Mouse (Mus musculus) gastrocnemius, postnatal 10 days (tissue): Measurements from ENCODE around the gene Klhl26. TPM values are rescaled to one million over a fixed set of nuclear protein-coding genes. Genes with fewer than 3 reads are reported as not detected.
"Not testable (repeated sequence)": the region's sequence is repeated elsewhere in the genome, so short reads cannot be mapped to it uniquely, and the experiment has no call there.

Source experiments
- DNase-seq: peaks from one replicate; pipeline ENCODE4 v3.0.0; 2021; ENCODE audit warnings: mixed read lengths
- long read RNA-seq, 2 experiments: library from polyadenylated mRNA; stranded (forward); transcript quantifications; one replicate each; pipeline ENCODE4 v2.0.0; 2021
- total RNA-seq, 2 experiments: library from RNA; stranded (reverse); gene quantifications; 2 replicates each; pipeline ENCODE4 v1.2.3; 2021

Klhl26 gene
- total RNA-seq: 1 to 10 TPM; 6.3 to 7.4 TPM
- long read RNA-seq, experiment 1, transcript Klhl26-201 (3 exons, 2,991 nt): major isoform, 14 of 30 reads
- long read RNA-seq, experiment 1, partial matches to known transcripts: 1 of 30 reads
- long read RNA-seq, experiment 1, other reads (novel, unspliced or antisense): 10 of 30 reads
- long read RNA-seq, experiment 2, transcript Klhl26-201 (3 exons, 2,991 nt): major isoform, 9 of 20 reads
- long read RNA-seq, experiment 2, partial matches to known transcripts: 0 of 20 reads
- long read RNA-seq, experiment 2, other reads (novel, unspliced or antisense): 8 of 20 reads

DNA sequence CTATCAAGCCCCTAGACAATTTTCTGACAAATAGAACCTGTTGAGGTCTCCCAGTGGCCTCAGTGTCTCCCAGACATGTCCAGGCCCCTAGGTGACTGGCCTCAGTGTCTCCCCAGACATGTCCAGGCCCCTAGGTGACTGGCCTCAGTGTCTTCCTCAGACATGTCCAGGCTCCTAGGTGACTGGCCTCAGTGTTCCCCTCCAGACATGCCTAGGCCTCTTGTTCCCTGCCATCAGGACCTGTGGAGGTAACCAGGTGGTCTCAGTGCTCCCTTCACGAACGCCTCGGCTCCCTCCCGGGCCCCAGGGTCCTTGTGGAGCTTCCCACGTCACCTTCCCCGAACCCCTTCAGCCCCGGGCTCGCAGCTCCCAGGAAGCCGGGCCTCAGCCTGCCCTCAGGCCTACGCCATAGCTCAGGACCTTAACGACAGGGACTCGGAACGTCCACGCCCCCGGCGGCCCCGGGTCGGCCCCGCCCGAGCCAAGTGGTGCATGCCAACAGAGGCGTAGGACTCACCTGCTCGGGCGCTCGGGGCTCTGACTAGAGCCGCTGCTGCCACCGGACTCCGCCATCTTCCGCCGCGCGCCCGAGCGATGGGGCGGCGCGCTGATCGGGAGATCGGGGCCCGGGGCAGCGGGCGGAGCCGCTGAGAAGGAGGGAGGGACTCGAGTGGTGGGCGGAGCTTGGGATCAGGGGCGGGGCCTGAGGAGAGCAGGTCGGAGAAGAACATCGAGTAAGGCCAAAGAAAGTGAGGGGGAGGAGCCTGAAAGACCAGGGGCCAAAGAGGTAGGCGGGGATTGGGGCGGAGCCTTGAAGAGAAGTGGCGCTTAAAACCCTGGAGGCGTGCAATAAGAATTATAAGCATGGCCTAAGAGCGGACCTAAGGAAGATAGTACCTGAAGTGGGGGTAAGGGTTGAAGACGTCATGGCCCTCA is at the start of gene Klhl26:
TSS of gene Klhl26 (minus strand) at position 636 of the 936 bp plus-strand sequence.
- DNase-seq: peak; percentile 94

DNA sequence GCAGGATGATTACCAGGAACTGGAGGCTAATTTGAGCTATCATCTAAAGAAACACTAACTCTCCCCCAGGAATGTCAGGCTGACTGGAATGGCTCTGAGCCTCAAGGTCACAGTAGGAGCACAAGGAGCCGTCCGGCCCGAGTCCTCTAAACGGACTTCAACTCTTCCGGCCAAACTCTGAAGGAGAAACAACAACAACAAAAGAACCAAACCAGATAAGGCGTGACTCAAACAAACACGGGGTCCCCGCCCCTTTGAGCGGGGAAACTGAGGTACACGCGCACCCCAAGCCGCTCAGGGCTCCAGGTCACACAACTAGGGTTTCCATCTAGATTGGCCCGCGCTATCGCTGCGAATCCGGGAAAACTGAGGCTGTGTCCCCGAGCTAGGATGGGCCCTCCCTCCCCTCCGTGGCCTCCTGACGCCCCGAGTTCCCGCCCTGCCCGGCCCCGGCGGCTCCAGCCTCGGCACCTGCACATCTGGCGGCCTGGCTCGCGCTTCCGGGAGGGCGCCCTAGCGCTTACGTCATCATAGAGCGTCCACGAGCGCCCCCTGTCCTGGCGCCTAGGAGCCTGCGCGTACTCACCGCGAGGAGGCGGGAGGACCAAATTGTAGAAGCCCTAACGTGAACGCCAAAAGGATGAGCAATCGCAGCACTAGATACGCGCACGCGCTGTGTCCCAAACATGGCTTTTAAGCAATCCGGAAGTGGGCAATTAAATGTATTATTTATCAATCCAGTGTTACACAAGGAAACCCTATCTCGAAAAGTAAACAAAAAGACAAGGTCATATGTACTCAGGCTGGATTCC is 46.0 kb upstream of the Klhl26 start:
- DNase-seq: peak; percentile 92

DNA sequence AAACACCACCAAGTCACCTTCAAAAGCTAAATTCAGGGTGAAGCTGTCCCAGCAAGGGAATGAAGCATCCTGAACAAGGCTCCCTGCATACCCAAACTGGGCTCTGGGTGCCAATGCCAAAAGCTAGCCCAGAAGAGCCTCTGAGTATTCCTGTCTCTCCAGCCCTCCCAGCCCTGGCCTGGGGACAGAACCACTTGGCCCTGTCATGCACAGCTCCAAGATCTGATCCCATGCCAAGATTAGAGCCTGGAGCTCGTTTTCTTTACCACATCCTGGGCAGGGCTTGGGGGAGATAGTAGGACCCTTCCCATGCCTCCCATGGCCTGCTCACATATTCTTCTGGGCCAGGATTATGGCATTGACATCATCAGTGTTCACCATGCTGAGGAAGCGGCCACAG is 42.8 kb upstream of the Klhl26 start:
- DNase-seq: no peak

- DNase-seq: no peak
These were observed 42.3 kb upstream of the Klhl26 start for GRCm38 (mm10) chr8:70519043-70519442.

DNA sequence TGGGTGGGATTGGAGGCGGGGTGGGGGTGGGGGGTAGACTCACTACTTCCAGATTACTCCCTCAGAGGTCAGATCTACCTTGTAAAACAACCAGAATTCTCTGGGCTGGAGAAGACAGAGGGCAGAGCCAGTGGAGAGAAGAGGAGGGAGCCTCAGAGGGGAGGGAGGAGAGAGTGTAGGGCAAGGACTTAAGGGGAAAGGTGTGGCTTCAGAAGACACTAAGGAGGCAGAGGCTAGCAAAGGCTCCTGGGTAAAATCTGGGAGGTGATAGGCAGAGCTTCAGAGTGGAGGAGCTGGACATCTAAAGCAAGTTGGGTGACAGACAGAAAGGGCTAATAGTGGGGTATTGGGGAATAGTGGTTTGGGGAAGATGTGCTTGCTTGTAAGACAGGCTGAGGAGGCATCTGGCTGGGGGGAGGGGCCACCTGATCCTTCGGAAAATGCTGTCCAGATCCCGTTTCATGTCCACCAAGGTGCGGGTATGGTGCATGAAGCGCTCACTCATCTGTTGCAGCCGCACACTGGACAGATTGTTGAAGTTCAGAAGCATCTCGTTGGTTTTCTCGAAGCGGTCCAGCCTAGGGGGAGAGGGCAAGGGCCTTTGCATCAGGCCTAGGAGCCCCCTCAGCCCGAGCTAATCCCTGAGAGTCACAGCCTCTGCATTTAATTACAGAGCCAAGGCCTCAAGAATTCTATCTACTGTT is 41.3 kb upstream of the Klhl26 start:
- DNase-seq: no peak

GRCm38 (mm10) chr8:70513441-70513840 is 36.7 kb upstream of the Klhl26 start:
- DNase-seq: no peak

DNA sequence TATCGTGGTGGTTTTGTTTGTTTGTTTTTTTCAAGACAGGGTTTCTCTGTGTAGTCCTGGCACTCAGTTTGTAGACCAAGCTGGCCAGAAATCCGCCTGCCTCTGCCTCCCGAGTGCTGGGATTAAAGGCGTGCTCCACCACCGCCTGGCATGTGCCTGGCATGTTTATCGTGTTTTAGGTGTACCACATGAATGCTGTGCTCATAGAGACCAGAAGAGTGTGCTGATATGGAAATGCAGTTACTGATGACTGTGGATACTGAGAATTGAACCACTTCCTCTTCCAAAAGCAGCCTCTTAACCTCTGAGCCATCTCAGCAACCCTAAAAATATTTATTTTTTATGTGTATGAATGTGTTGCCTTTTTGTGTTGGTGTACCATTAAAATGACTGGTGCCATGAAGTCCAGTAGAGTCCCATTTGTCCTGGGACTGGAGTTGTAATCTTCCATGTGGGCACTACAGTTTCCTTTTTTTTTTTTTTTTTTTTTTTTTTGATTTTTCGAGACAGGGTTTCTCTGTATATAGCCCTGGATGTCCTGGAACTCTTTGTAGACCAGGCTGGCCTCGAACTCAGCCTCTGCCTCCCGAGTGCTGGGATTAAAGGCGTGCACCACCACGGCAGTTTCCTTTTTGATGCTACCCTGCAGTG is 35.6 kb upstream of the Klhl26 start:
- no peak for DNase-seq

- no peak for DNase-seq
These were observed 35.0 kb upstream of the Klhl26 start for GRCm38 (mm10) chr8:70511770-70512169.

GRCm38 (mm10) chr8:70511174-70511573 is 34.4 kb upstream of the Klhl26 start:
- DNase-seq: not testable (repeated sequence)

DNA sequence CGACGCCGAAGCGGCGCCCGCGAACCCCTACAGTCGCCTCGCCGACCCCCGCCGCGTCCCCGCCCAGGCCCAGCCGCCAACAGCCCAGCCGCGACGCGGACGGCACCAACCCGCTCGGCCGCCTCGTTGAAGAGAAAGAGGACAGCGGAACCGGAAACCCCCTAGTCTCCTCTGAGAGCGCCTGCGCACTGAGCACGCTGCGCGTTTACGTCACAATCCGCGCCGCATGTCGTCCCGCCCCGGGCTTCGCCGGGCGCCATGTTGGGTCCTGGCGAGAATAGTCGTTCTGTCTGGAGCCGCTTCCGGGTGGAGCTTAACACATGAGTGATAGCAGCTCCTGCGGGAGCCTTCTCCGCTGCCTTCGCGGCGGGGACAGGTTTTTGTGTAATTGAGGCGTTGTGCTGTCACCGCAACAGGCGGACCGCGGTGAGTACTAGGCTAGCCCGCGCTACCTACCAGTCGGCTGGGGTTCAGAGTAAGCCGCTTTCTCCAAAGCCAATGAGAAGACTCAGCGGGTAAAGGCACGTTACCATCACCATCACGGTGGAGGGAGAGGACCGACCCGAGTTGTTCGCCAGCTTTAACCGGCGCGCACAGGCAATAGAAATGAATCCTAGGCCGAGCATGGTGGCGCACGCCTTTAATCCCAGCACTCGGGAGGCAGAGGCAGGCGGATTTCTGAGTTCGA is 33.6 kb upstream of the Klhl26 start, which contains the start of gene Uba52:
TSS of gene Uba52 (minus strand) at position 574 of the 688 bp plus-strand sequence.
- peak; percentile 96 for DNase-seq

- no peak for DNase-seq
These were observed 32.6 kb upstream of the Klhl26 start for GRCm38 (mm10) chr8:70509281-70509952.

- no peak for DNase-seq
These were observed 30.2 kb upstream of the Klhl26 start for GRCm38 (mm10) chr8:70507027-70507393.

DNA sequence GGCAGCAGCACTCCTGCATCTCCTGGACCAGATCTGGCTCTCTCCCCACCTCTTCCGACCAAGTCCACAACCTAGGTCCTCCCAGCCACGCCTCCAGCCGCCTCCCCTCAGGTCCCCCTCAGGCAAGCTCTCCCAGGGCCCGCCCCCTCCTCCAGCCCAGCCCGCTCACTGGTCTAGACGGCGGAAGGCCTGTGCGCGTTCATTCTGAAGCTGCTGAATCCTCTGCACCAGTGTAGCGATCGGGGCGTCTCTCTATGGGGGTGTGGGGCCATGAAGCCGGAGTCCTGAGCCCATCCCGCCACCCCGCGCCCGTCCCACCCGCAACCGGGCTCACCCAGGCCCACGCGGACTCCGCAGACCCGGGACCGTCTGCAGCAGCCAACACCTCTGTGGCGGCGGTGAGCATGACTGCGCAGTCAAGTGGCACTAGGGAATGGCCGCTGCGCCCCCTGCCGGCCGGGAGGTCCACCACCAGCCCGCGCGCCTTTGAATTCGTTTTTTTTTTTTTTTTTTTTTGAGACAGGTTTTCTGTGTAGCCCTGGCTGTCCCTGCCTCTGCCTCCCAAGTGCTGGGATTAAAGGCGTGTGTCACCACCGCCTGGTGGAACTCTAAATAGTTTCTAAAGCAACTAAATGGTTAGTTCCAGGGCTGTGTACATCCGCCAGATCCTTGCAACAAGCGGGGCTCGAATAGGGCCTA is 29.7 kb upstream of the Klhl26 start, which contains the start of gene Rex1bd:
TSS of gene Rex1bd (minus strand) at position 425 of the 699 bp plus-strand sequence.
- DNase-seq: peak; percentile 96

DNA sequence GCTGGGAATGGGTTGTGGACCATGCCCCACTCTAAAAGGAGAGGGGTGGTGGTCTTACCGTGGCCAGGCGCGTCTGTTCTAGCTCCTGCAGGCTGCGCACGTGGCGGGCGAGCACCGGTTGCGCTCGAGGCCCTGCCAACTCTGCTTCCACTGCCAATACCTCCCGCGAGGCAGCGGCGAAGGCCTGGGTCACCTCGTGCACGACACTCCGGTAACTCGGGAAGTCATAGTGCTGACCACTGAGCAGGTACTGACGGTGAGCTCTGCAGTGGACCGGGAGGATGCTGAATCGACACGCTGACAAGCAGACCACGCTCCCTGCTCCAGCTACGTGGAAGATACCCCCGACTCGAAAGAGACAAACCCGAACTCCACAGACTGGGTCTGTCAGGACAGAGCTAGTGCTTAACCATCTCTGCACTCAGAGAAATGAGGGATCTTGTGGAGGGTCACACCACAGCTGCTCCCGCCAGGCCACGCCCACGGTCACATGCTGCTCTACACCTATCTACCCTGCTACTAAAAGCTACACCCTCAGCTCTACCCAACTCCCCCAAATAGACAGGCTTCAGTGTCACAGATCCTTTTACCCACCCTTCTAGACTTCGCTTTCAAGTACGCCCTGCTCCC is 29.0 kb upstream of the Klhl26 start:
- no peak for DNase-seq

- DNase-seq: peak; percentile 84
These were observed 28.1 kb upstream of the Klhl26 start for GRCm38 (mm10) chr8:70504851-70505250.

- DNase-seq: peak; percentile 82
These were observed 27.5 kb upstream of the Klhl26 start for GRCm38 (mm10) chr8:70504291-70504716.

- peak; percentile 83 for DNase-seq
These were observed 26.4 kb upstream of the Klhl26 start for GRCm38 (mm10) chr8:70503062-70503750.

- no peak for DNase-seq
These were observed 25.8 kb upstream of the Klhl26 start for GRCm38 (mm10) chr8:70502540-70502939.
